Mouse (Mus musculus) cerebellum, adult 2 months (tissue): ENCODE measurements around the gene Epha2. TPM values are rescaled to one million over a fixed set of nuclear protein-coding genes. Genes with fewer than 3 reads are reported as not detected.

ENCODE experiments used
- DNase-seq, 2 experiments: peaks; one replicate each; pipeline ENCODE4 v3.0.0; 2021
- H3K27ac ChIP-seq: fragments of 200-500 bp; 2 replicates; pipeline ENCODE4 v1.5.1; 2012; ENCODE audit warnings: low read length, control low read depth, inconsistent platforms; ENCODE audit not compliant: insufficient read depth
- H3K27me3 ChIP-seq: fragments of 200-500 bp; 2 replicates; pipeline ENCODE4 v1.6.1; 2012; ENCODE audit warnings: inconsistent platforms, mild to moderate bottlenecking, low read length, moderate library complexity; ENCODE audit not compliant: control insufficient read depth, insufficient read depth
- H3K4me1 ChIP-seq: fragments of 200-500 bp; 2 replicates; pipeline ENCODE4 v1.6.1; 2011; ENCODE audit warnings: low read length; ENCODE audit not compliant: control insufficient read depth, insufficient read depth
- H3K4me3 ChIP-seq: fragments of 200-500 bp; replicated peaks from 2 replicates; pipeline ENCODE3; 2011; ENCODE audit warnings: mild to moderate bottlenecking, low read depth, low read length, control low read depth; ENCODE audit not compliant: insufficient read depth
- CTCF ChIP-seq: fragments of 200-500 bp; IDR thresholded peaks from 2 replicates; pipeline ENCODE4 v1.5.1; 2011; ENCODE audit warnings: low read depth, mild to moderate bottlenecking, control low read depth, low read length, moderate library complexity, borderline replicate concordance; ENCODE audit not compliant: insufficient read depth
- POLR2A ChIP-seq: fragments of 200-500 bp; IDR thresholded peaks from 2 replicates; pipeline ENCODE4 v1.6.1; 2011; ENCODE audit warnings: low read length, control low read depth, borderline replicate concordance; ENCODE audit not compliant: insufficient read depth
- WGBS: fragments of 180-500 bp; shearing (Covaris S2); methylation state at CpG from one replicate; pipeline ENCODE4 v1.1.7; 2018; 5-methylcytosine and 5-hydroxymethylcytosine counted together
- polyA plus RNA-seq: library from polyadenylated mRNA; depleted of rRNA; stranded (reverse); fragments of >200 nt; gene quantifications from 2 replicates; pipeline ENCODE4 v1.2.3, GENCODE M21; 2012

Epha2 gene
- polyA plus RNA-seq, 1 experiment: 2.0 TPM

GRCm38 (mm10) chr4:141329968-141330367 is 28.9 kb downstream of the Epha2 start:
- no peaks in the 10 kb centered on the region for H3K27me3 ChIP-seq
- TF ChIP-seq POLR2A (no peak), CTCF (no peak)
- 75% methylated on average over 12 of the region's 12 CpGs for WGBS
- no peak overlapping the region for H3K4me3 ChIP-seq
- no peak overlapping the region for H3K27ac ChIP-seq
- no peak for DNase-seq
- H3K4me1 ChIP-seq: peaks cover 4% of the 10 kb centered on the region; the same call in 1 of the 2 replicates

GRCm38 (mm10) chr4:141331446-141331845 is 30.4 kb downstream of the Epha2 start:
- 99% methylated on average over 2 of the region's 2 CpGs for WGBS
- H3K4me3 ChIP-seq: no peak overlapping the region
- no peak overlapping the region for H3K27ac ChIP-seq
- no peaks in the 10 kb centered on the region for H3K4me1 ChIP-seq
- no peak for TF ChIP-seq CTCF
- TF ChIP-seq POLR2A: no peak
- no peak for DNase-seq
- no peaks in the 10 kb centered on the region for H3K27me3 ChIP-seq

DNA sequence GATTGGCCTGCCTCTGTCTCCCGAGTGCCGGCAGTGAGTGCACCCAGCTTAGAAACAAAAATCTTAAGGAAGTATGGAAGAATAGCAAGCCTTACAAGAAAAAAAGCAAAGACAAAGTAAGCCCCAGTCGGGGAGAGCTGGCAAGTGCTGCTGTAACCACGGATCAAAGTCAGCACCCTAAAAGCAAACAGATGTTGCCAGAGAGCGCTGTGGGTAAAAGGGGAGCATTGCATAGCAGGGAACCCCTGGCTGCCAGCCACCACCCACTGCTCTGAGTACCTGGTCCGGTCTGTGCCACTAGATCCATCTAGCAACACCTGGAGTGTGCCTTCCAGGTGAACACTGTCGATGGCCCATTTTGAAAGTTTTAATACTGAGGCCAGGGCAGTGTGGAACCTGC is 31.2 kb downstream of the Epha2 start:
- TF ChIP-seq CTCF: no peak
- no peak for TF ChIP-seq POLR2A
- Histone ChIP-seq H3K27ac (no peak overlapping the region), H3K27me3 (no peaks in the 10 kb centered on the region), H3K4me1 (no peaks in the 10 kb centered on the region), H3K4me3 (no peak overlapping the region)
- 68% methylated on average over 7 of the region's 7 CpGs for WGBS
- DNase-seq: no peak

DNA sequence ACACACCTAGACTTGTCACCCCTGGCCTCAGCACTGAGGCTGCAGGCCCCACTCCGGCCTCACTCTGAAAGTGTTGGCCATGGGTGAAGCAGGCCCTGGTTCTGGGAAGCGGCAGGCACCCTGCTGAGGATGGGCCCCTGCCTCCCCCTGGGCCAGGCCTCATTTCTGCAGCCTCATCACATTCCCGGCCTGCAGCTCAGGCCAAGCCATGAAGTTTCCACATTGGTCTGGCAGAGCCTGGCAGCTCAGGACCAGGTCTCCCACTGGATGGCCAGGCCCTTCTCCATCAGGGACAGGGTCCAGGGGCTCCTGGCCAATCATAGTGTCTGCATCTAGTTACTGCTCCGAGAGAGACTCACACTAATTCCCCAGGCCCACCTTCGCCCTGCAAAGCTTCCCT is 33.7 kb downstream of the Epha2 start:
- TF ChIP-seq POLR2A (no peak), CTCF (no peak)
- H3K27me3 ChIP-seq: no peaks in the 10 kb centered on the region
- 68% methylated on average over 5 of the region's 5 CpGs for WGBS
- no peak for DNase-seq
- no peak overlapping the region for H3K27ac ChIP-seq
- H3K4me1 ChIP-seq: no peaks in the 10 kb centered on the region; the same call in 1 of the 2 replicates
- no peak overlapping the region for H3K4me3 ChIP-seq

DNA sequence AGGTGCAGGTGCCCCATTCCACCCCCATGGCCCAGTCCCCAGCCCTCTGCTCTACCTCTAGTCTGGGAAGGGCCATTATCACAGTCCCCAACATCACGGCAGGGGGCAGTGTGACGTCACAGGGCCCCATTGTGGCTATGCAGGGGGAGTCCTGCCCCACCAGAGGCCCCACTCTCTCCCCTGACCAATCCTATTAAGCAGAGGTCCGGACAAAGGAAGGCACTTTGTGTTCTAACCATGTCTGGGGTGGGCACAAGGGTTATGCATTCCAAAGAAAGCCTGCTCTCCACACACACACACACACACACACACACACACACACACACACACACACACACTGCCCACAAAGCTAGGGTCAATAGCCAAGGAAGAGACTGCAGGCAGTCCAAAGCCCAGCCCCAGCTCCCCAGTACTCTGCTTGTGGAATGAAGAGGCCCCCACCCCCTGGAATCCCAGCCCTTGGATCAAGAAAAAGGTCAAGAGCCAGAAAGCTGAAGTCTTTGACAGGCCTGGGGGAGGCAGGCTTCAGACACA is 34.3 kb downstream of the Epha2 start:
- Histone ChIP-seq H3K27me3 (no peaks in the 10 kb centered on the region), H3K4me1 (no peaks in the 10 kb centered on the region; the same call in 1 of the 2 replicates), H3K4me3 (no peak overlapping the region), H3K27ac (no peak overlapping the region)
- WGBS: 39% methylated on average over 3 of the region's 3 CpGs
- TF ChIP-seq POLR2A: no peak
- no peak for TF ChIP-seq CTCF
- no peak for DNase-seq

DNA sequence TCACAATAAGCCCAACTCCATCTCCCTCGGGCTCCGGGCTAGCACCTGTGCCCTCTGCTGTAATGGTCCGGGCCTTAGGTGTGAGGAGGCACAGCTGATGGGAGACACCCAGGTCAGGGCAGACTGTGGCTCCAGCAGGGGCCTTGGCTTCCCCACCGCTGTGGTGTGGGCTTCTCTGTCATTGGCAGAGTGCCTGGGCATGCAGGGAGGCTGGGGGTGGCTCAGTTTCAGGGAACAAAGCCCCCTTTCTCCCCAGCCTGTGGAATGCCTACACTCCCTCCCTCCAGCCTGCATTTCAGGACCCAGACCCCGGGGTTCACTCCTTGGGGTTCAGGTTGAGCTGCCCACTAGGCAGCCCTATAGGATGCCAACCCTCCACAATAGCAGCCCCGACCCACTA is 35.2 kb downstream of the Epha2 start:
- Histone ChIP-seq H3K4me1 (no peaks in the 10 kb centered on the region; the same call in 1 of the 2 replicates), H3K27me3 (no peaks in the 10 kb centered on the region), H3K4me3 (no peak overlapping the region), H3K27ac (no peak overlapping the region)
- no peak for TF ChIP-seq CTCF
- no peak for TF ChIP-seq POLR2A
- 32% methylated on average over 6 of the region's 6 CpGs for WGBS
- no peak for DNase-seq

- Histone ChIP-seq H3K4me3 (no peak overlapping the region), H3K27ac (no peak overlapping the region), H3K27me3 (no peaks in the 10 kb centered on the region), H3K4me1 (no peaks in the 10 kb centered on the region; the same call in 1 of the 2 replicates)
- DNase-seq: no peak
- TF ChIP-seq CTCF: no peak
- no peak for TF ChIP-seq POLR2A
- 72% methylated on average over 6 of the region's 6 CpGs for WGBS
These were observed 36.9 kb downstream of the Epha2 start for GRCm38 (mm10) chr4:141337986-141338385.

DNA sequence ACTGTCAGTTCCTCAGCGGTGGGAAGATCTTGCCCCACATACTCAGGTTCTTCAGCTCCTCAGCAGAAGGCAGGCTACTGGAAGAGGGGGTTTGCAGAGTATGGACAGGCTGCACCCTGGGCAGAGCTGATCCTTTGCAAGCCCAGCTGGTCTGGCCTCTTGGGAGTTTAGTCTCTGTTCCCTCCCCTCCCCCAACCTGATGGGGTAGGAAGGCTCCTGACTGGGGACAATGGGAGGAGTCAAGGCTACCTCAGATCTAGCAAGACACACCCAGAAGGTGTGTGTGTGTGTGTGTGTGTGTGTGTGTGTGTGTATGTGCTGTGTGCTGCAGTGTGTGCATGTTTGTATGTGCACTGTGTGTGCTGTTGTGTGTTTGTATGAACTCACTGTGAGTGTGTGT is 37.8 kb downstream of the Epha2 start:
- H3K27ac ChIP-seq: no peak overlapping the region
- no peak overlapping the region for H3K4me3 ChIP-seq
- TF ChIP-seq POLR2A (no peak), CTCF (no peak)
- H3K4me1 ChIP-seq: no peaks in the 10 kb centered on the region; the same call in 1 of the 2 replicates
- 42% methylated on average over 1 of the region's 1 CpGs for WGBS
- no peak for DNase-seq
- H3K27me3 ChIP-seq: no peaks in the 10 kb centered on the region

GRCm38 (mm10) chr4:141341477-141341876 is 40.4 kb downstream of the Epha2 start:
- no peaks in the 10 kb centered on the region for H3K27me3 ChIP-seq
- H3K4me3 ChIP-seq: no peak overlapping the region
- no peaks in the 10 kb centered on the region; the same call in 1 of the 2 replicates for H3K4me1 ChIP-seq
- no peak for TF ChIP-seq CTCF
- TF ChIP-seq POLR2A: no peak
- no peak for DNase-seq
- H3K27ac ChIP-seq: no peak overlapping the region
- 71% methylated on average over 7 of the region's 7 CpGs for WGBS
